Mouse (Mus musculus): ENCODE data around the gene Gli1.

Gene Gli1

GRCm38 (mm10) chr10:127300361-127300760 lies 41.4 kb downstream of the Gli1 start:
- in situ Hi-C loops (cut with MboI; ENCODE audit: low pct_unique_long_range_greater_than_20kb in 1 of 2, low sequenced_read_pairs in 2 of 2, unreplicated experiment in 1 of 2), result no loop called here

- in situ Hi-C loops (cut with MboI; ENCODE audit: low pct_unique_long_range_greater_than_20kb in 1 of 2, low sequenced_read_pairs in 2 of 2, unreplicated experiment in 1 of 2), result no loop called here
These were observed 44.5 kb downstream of the Gli1 start for GRCm38 (mm10) chr10:127297015-127297871.

GRCm38 (mm10) chr10:127295986-127296794 lies 45.6 kb downstream of the Gli1 start:
- in situ Hi-C loops (cut with MboI; ENCODE audit: low pct_unique_long_range_greater_than_20kb in 1 of 2, low sequenced_read_pairs in 2 of 2, unreplicated experiment in 1 of 2), result no loop called here

- in situ Hi-C loops (cut with MboI; ENCODE audit: low pct_unique_long_range_greater_than_20kb in 1 of 2, low sequenced_read_pairs in 2 of 2, unreplicated experiment in 1 of 2), result no loop called here
These were observed 46.8 kb downstream of the Gli1 start for GRCm38 (mm10) chr10:127294895-127295510.

GRCm38 (mm10) chr10:127293590-127294113 lies 48.1 kb downstream of the Gli1 start:
- in situ Hi-C loops (cut with MboI; ENCODE audit: low pct_unique_long_range_greater_than_20kb in 1 of 2, low sequenced_read_pairs in 2 of 2, unreplicated experiment in 1 of 2), result no loop called here

- in situ Hi-C loops (cut with MboI; ENCODE audit: low pct_unique_long_range_greater_than_20kb in 1 of 2, low sequenced_read_pairs in 2 of 2, unreplicated experiment in 1 of 2), result no loop called here
These were observed 48.7 kb downstream of the Gli1 start for GRCm38 (mm10) chr10:127292987-127293538.

GRCm38 (mm10) chr10:127291881-127292638 lies 49.7 kb downstream of the Gli1 start:
- in situ Hi-C loops (cut with MboI; ENCODE audit: low pct_unique_long_range_greater_than_20kb in 1 of 2, low sequenced_read_pairs in 2 of 2, unreplicated experiment in 1 of 2), result no loop called here

- in situ Hi-C loops (cut with MboI; ENCODE audit: low pct_unique_long_range_greater_than_20kb in 1 of 2, low sequenced_read_pairs in 2 of 2, unreplicated experiment in 1 of 2), result no loop called here
These were observed 50.6 kb downstream of the Gli1 start for GRCm38 (mm10) chr10:127290930-127291880.

GRCm38 (mm10) chr10:127290307-127290929 lies 51.4 kb downstream of the Gli1 start:
- in situ Hi-C loops (cut with MboI; ENCODE audit: low pct_unique_long_range_greater_than_20kb in 1 of 2, low sequenced_read_pairs in 2 of 2, unreplicated experiment in 1 of 2), result no loop called here

GRCm38 (mm10) chr10:127289573-127290191 lies 52.1 kb downstream of the Gli1 start:
- in situ Hi-C loops (cut with MboI; ENCODE audit: low pct_unique_long_range_greater_than_20kb in 1 of 2, low sequenced_read_pairs in 2 of 2, unreplicated experiment in 1 of 2), result no loop called here

GRCm38 (mm10) chr10:127288800-127289572 lies 52.8 kb downstream of the Gli1 start, which contains the start of gene Mbd6:
Mbd6 (minus strand) TSS chr10:127289018.
- in situ Hi-C loops (cut with MboI; ENCODE audit: low pct_unique_long_range_greater_than_20kb in 1 of 2, low sequenced_read_pairs in 2 of 2, unreplicated experiment in 1 of 2), result no loop called here

- in situ Hi-C loops (cut with MboI; ENCODE audit: low pct_unique_long_range_greater_than_20kb in 1 of 2, low sequenced_read_pairs in 2 of 2, unreplicated experiment in 1 of 2), result no loop called here
These were observed 53.4 kb downstream of the Gli1 start for GRCm38 (mm10) chr10:127288328-127288799.

GRCm38 (mm10) chr10:127287936-127288293 lies 53.9 kb downstream of the Gli1 start:
- in situ Hi-C loops (cut with MboI; ENCODE audit: low pct_unique_long_range_greater_than_20kb in 1 of 2, low sequenced_read_pairs in 2 of 2, unreplicated experiment in 1 of 2), result no loop called here

GRCm38 (mm10) chr10:127287271-127287935 lies 54.4 kb downstream of the Gli1 start:
- in situ Hi-C loops (cut with MboI; ENCODE audit: low pct_unique_long_range_greater_than_20kb in 1 of 2, low sequenced_read_pairs in 2 of 2, unreplicated experiment in 1 of 2), result no loop called here

- in situ Hi-C loops (cut with MboI; ENCODE audit: low pct_unique_long_range_greater_than_20kb in 1 of 2, low sequenced_read_pairs in 2 of 2, unreplicated experiment in 1 of 2), result no loop called here
These were observed 55.0 kb downstream of the Gli1 start for GRCm38 (mm10) chr10:127286730-127287129.

Data from mouse embryonic stem cell (cell line).